Mouse (Mus musculus) ES-E14 (cell line): ENCODE data around the gene Cdc42ep1. TPM values are rescaled to one million over a fixed set of nuclear protein-coding genes. Genes with fewer than 3 reads are reported as not detected.

Experiments used
- DNase-seq: peaks from one replicate; pipeline ENCODE4 v3.0.0-alpha.2; 2013; ENCODE audit warnings: low read depth, low spot score
- H3K27ac ChIP-seq: 2 replicates; pipeline ENCODE4 v1.5.1; 2012; ENCODE audit warnings: low read depth, mild to moderate bottlenecking, low read length, moderate library complexity, mixed read lengths; ENCODE audit not compliant: poor library complexity, insufficient read depth, severe bottlenecking
- H3K36me3 ChIP-seq: 2 replicates; pipeline ENCODE4 v1.6.1; 2012; ENCODE audit warnings: mild to moderate bottlenecking, low read length, moderate library complexity, mixed read lengths; ENCODE audit not compliant: control insufficient read depth, poor library complexity, insufficient read depth, severe bottlenecking
- H3K4me1 ChIP-seq, 2 experiments: fragments of 150-350 bp in 1 of 2; sonication (generic) in 1 of 2; 2 replicates each; pipeline ENCODE4 v1.6.1; 2012; ENCODE audit warnings: low read length in 2 of 2, mild to moderate bottlenecking in 1 of 2, mixed read lengths in 1 of 2; ENCODE audit not compliant: control insufficient read depth in 2 of 2, insufficient read depth in 2 of 2, poor library complexity in 1 of 2
- H3K4me3 ChIP-seq, 2 experiments: fragments of 150-350 bp in 1 of 2; sonication (generic) in 1 of 2; 2 replicates each; pipeline ENCODE4 v1.5.1; 2012; ENCODE audit warnings: low read length in 2 of 2, low read depth in 1 of 2, mild to moderate bottlenecking in 1 of 2, mixed read lengths in 1 of 2; ENCODE audit not compliant: insufficient read depth in 1 of 2, poor library complexity in 1 of 2, severe bottlenecking in 1 of 2
- H3K9ac ChIP-seq: 2 replicates; pipeline ENCODE4 v1.6.1; 2012; ENCODE audit warnings: low read depth, mild to moderate bottlenecking, low read length, mixed read lengths; ENCODE audit not compliant: poor library complexity, insufficient read depth, severe bottlenecking
- H3K9me3 ChIP-seq: fragments of 150-350 bp; sonication (generic); 2 replicates; pipeline ENCODE4 v1.6.1; 2012; ENCODE audit warnings: low read depth, mild to moderate bottlenecking, low read length; ENCODE audit not compliant: control insufficient read depth, insufficient read depth
- CHD2 ChIP-seq: IDR thresholded peaks from 2 replicates; pipeline ENCODE4 v1.6.1; 2014; ENCODE audit warnings: mild to moderate bottlenecking, low read depth, low read length, inconsistent platforms
- HCFC1 ChIP-seq: IDR thresholded peaks from 2 replicates; pipeline ENCODE4 v1.6.1; 2012; ENCODE audit warnings: low read length, inconsistent platforms, borderline replicate concordance; ENCODE audit not compliant: insufficient read depth
- MAFK ChIP-seq: IDR thresholded peaks from 2 replicates; pipeline ENCODE4 v1.6.1; 2014; ENCODE audit warnings: mild to moderate bottlenecking, low read depth, low read length, inconsistent platforms; ENCODE audit not compliant: insufficient read depth
- ZC3H11A ChIP-seq: IDR thresholded peaks from 2 replicates; pipeline ENCODE4 v1.6.1; 2012; ENCODE audit warnings: low read depth, mild to moderate bottlenecking, inconsistent platforms, low read length, borderline replicate concordance
- ZNF384 ChIP-seq: IDR thresholded peaks from 2 replicates; pipeline ENCODE4 v1.6.1; 2012; ENCODE audit warnings: low read depth, low read length, inconsistent platforms
- in situ Hi-C, 2 experiments: fragments of 600-800 bp; cut with MboI; formaldehyde crosslinking; loops; one replicate each; pipeline ENCODE4 v1.15.1; 2025; ENCODE audit warnings: low sequenced_read_pairs in 2 of 2, inconsistent platforms in 1 of 2; ENCODE audit not compliant: unreplicated experiment in 2 of 2
- total RNA-seq: library from RNA; depleted of rRNA; stranded (reverse); fragments of 300-350 nt; gene quantifications from 2 replicates; pipeline ENCODE4 v1.2.3, GENCODE M21; 2012

Gene Cdc42ep1
- total RNA-seq, 1 experiment, result 8.3 TPM

GRCm38 (mm10) chr15:78840751-78841150 is 1.7 kb upstream of the Cdc42ep1 start:
- TF ChIP-seq MAFK (no peak), CHD2 (no peak), ZNF384 (no peak), ZC3H11A (no peak), HCFC1 (no peak)
- DNase-seq, result no peak
- Histone ChIP-seq H3K4me1 (peaks cover 5 to 22% of the 10 kb centered on the region in 2 experiments; a peak in 2 of 4 replicates), H3K4me3 (no peak overlapping the region), H3K9ac (no peak overlapping the region), H3K27ac (no peak overlapping the region), H3K36me3 (no peaks in the 10 kb centered on the region), H3K9me3 (no peaks in the 10 kb centered on the region)
- in situ Hi-C loops, result no loop called here

GRCm38 (mm10) chr15:78841161-78841790 is 1.1 kb upstream of the Cdc42ep1 start:
- in situ Hi-C loops, result no loop called here
- H3K4me1 ChIP-seq, result peaks cover 5 to 21% of the 10 kb centered on the region in 2 experiments; a peak in 2 of 4 replicates
- H3K4me3 ChIP-seq, result no peak overlapping the region
- H3K27ac ChIP-seq, result no peak overlapping the region
- no peaks in the 10 kb centered on the region for H3K9me3 ChIP-seq
- no peak overlapping the region for H3K9ac ChIP-seq
- no peak for DNase-seq
- TF ChIP-seq ZC3H11A (no peak), MAFK (no peak), ZNF384 (no peak), CHD2 (no peak), HCFC1 (no peak)
- no peaks in the 10 kb centered on the region for H3K36me3 ChIP-seq

- H3K9me3 ChIP-seq, result no peaks in the 10 kb centered on the region
- no peak for TF ChIP-seq ZNF384
- peaks cover 6 to 26% of the 10 kb centered on the region in 2 experiments; a peak in 2 of 4 replicates for H3K4me1 ChIP-seq
- H3K9ac ChIP-seq, result no peak overlapping the region
- in situ Hi-C loops, result no loop called here
- no peaks in the 10 kb centered on the region for H3K36me3 ChIP-seq
- no peak overlapping the region for H3K4me3 ChIP-seq
- no peak for DNase-seq
- no peak overlapping the region for H3K27ac ChIP-seq
These were observed 1.4 kb downstream of the Cdc42ep1 start for GRCm38 (mm10) chr15:78843581-78844469.

GRCm38 (mm10) chr15:78844791-78845190 is 2.4 kb downstream of the Cdc42ep1 start:
- in situ Hi-C loops, result no loop called here
- H3K4me1 ChIP-seq, result peaks cover 7 to 33% of the 10 kb centered on the region in 2 experiments; a peak in 2 of 4 replicates
- no peaks in the 10 kb centered on the region for H3K9me3 ChIP-seq
- no peak overlapping the region for H3K27ac ChIP-seq
- H3K9ac ChIP-seq, result no peak overlapping the region
- TF ChIP-seq MAFK (no peak), HCFC1 (no peak), ZNF384 (no peak), CHD2 (no peak), ZC3H11A (no peak)
- no peak for DNase-seq
- no peak overlapping the region for H3K4me3 ChIP-seq
- no peaks in the 10 kb centered on the region for H3K36me3 ChIP-seq
